Mouse (Mus musculus): ENCODE results near the gene Dok5.

The Dok5 gene

DNA sequence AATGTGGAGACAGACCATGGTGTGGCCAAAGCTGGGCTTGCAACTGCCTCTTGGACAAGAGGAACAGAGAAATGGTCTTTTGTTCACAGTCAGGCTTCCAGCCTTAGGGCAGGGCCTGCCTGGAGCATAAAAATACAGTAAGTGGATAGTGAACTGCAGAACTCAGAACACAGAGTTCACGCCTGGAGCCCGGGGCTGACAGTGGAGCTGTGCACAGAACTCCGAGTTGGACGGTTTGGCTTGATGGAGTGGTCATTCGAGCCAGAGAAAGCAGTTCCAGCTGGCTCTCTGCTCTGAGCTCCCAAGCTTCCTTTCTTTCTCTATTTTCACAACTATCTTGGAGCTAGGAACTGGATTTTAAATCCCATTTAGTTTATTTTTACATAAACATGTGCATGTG is 124.5 kb downstream of the Dok5 start:
- in situ Hi-C loops (cut with MboI, MseI), result no loop called here

DNA sequence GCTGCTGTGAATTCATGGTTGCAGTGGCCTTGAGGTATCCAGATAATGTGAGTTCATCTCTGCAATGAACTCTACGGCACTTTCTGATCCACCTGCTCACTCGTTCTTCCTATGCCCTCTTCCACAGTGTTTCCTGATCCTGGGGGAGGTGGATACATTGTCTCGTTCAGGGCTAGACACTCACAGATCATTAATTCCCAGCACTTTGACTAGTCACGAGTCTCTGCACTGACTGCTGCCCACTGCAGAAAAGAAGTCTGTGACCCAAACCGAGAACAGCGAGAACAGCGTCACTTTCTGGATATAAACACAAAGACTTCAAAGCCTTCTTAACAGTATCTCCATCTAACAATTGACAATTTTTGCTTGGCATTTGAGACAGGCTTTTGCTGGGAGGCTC is 125.9 kb downstream of the Dok5 start:
- in situ Hi-C loops (cut with MboI, MseI), result no loop called here

DNA sequence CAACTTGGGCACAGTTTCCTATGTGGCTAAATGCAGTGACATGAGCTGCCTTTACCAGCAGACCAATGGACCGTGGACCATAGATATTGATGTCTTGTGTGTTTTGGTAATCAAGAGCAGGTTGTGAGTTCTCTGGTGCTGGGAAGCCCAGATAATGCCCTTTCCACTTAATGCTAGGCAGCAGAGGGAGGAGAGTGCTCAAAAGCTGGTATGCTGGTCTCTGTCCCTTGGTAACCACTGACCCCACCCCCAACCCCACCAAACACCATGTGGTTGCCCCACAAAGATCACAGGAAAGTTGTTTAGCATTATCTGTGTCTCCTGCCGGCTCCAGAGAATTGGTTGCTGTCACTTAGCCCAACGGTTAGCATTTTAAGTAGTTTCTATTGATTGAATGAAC is 127.0 kb downstream of the Dok5 start:
- in situ Hi-C loops (cut with MboI, MseI), result no loop called here

DNA sequence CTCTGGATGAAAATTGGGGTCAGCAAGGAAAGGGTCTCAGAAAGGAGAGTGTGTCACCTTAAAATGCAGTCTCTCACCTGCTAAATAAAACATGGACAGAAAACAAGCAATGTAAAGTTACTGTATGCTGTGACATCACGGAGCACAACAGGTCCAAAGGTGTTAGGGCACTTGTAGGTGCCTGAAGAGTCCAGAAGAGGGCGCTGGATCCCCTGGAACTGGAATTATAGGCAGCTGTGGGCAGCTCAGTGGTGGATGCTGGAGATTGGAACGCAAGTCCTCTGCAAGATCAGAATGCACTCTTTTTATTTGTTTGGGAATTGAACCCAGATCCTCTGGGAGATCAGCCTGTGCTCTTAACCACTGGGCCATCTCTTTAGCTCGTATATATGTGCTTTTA is 129.0 kb downstream of the Dok5 start:
- in situ Hi-C loops (cut with MboI, MseI), result no loop called here

DNA sequence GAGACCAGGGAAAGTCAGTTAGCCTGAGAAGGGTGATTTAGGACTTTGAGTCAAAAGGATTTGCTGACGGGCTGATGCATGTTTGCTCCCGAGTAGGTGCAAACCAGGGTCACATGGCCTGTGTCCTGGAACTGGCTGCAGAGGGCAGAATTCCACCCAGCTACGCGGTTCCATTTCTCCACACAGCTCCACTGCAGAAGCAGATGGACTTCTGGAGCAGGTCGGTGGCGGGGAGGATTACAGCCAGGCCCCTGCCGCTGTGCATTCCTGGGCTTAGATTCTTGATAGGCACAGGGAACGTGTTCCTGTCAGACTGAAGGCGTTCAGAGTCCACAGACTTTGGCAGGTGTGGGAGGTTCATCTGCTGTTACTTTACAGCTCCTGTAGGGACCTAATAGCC is 131.2 kb downstream of the Dok5 start:
- in situ Hi-C loops (cut with MboI, MseI), result no loop called here

DNA sequence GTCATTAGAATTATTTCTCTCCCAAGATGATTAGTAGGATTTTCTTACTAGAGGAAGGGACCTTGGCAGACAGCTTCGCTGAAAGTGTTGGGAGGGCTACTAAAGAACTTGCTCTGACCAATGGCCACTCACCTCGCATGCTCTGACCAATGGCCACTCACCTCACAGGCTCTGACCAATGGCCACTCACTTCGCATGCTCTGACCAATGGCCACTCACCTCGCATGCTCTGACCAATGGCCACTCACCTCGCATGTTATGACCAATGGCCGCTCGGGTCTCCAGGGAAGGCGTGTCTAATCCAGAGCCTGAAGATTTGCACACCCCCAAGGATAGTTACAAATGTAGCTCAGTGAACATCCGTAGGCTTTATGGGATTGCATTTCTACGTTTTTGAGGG is 131.6 kb downstream of the Dok5 start:
- in situ Hi-C loops (cut with MboI, MseI), result no loop called here

DNA sequence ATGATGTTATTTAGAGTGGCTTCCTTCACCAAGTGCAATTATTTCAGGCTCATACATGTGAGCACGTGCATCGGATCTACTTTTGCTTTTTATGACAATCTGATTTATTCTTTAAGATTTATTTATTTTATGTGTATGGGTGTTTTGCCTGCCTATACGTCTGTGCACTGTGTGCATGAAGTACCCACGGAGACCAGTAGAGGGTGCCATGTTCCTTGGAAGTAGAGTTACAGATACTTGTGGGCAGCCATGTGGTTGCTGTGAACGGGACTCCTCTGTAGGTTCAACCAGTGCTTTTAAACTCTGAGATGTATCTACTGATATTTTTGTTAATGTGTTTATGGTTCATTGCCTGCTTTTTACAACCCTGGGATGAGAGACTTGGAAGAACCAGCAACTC is 132.4 kb downstream of the Dok5 start:
- in situ Hi-C loops (cut with MboI, MseI), result no loop called here

DNA sequence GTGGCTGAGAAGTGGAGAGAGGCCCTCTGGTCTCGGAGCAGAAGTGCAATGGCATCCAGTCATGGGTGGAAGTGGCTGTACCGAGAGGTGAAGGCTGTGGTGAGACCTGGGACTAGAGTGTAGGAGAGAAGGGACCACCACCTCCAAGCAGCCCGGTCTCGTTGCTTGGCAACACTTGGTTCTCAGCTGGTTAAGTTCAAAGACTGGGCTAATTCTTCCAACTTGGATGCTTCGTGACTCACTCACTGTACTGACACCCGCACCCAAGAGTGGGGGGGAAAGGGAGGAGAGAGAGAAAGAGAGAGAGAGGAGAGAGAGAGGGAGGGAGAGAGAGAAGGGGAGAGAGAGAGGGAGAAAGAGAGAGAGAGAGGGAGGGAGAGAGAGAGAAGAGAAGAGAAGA is 133.2 kb downstream of the Dok5 start:
- in situ Hi-C loops (cut with MboI, MseI), result no loop called here

DNA sequence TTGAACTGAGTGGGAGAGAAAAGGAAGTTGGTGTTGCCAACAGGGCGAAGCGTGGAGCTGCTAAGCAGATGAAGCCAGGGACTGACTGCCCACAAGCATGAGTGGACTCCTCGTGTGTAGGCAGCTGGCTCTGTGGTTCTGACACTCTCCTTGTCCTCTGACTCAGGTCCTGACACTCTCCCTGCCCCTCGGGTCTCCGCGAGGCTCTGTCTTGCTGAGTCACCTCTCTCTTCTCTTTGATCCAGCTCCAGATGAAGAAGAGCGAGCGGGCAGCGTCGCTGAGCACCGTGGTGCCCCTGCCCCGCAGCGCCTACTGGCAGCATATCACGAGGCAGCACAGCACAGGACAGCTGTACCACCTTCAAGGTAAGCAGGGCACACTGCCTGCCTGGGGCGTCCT is 139.0 kb downstream of the Dok5 start:
- in situ Hi-C loops (cut with MboI, MseI), result loop anchor here (5.0 kb wide), 2 partner anchors 348 to 1342 kb away; no protein-coding TSS in a partner anchor

DNA sequence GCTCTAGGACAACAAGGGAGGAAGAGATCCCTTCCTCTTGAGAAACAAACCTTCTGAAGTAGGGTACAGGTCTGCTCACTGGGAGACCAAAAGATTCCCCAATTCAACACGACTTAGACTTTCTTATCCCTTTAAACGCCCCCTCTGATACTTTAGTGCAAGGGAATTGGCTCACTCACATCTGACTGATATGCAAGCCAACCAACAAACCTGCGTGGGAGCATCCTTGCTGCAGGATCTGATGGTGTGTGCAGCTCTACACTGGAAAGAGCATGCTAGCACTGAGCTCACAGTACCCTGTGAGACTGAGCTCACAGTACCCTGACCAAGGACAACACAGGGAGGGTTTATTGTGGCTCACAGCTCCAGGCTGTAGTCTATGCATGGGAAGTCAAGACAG is 139.9 kb downstream of the Dok5 start:
- in situ Hi-C loops (cut with MboI, MseI), result loop anchor here (5.0 kb wide), 2 partner anchors 349 to 1341 kb away; no protein-coding TSS in a partner anchor

DNA sequence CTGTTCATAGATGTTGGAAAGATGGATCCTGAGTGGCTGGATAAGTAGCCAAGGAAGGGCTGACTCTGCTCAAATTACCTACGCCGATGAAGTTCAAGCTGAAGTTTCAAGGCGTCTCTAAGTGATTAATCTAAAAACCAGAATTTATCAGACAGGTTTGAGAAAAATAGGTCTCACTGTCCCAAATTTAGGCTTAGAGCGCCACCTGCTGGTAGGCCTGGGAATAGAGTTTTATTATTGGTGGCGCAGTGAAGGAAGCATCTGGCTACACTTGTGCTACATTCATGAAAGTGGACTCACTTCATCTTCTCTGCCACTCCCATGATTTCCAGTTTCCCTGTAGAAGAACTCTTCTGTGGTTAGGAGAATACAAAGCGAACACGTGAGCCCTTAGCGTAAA is 141.8 kb downstream of the Dok5 start:
- in situ Hi-C loops (cut with MboI, MseI), result loop anchor here (5.0 kb wide), 2 partner anchors 351 to 1339 kb away; no protein-coding TSS in a partner anchor

DNA sequence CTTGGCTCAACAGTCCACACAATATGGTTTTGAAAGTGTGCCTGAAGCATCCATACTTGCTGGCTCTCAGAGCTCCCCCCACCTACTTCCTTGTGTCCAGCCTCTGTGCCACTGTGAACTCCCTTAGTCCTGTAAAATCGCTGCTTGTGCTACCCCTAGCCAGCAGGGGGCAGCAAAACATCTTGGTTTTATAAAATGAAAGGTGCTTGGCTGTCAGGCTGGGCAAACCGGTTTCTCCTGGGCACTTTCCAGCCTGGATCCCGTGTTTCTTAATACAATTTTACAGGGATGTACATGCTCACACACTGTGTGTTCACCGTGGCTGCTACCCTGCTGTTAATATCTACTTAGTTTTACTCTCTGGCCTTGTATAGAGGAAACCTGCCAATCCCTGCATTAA is 145.9 kb downstream of the Dok5 start:
- in situ Hi-C loops (cut with MboI, MseI), result no loop called here

DNA sequence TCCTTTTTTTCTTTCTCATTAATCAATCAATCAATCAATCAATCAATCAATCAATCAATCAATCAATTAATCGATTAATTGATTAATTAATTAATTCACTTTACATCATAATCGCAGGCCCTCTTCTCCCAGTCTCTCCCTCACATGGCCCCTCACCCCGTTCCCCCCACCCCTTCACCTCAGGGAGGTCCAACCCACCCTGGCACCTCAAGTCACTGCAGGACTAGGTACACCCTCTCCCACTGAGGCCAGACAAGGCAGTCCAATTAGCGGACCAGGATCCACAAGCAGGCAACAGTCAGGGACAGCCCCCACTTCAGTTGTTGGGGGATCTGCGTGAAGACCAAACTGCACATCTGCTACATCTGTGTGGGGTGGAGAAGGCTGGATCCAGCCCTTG is 146.3 kb downstream of the Dok5 start:
- in situ Hi-C loops (cut with MboI, MseI), result no loop called here

DNA sequence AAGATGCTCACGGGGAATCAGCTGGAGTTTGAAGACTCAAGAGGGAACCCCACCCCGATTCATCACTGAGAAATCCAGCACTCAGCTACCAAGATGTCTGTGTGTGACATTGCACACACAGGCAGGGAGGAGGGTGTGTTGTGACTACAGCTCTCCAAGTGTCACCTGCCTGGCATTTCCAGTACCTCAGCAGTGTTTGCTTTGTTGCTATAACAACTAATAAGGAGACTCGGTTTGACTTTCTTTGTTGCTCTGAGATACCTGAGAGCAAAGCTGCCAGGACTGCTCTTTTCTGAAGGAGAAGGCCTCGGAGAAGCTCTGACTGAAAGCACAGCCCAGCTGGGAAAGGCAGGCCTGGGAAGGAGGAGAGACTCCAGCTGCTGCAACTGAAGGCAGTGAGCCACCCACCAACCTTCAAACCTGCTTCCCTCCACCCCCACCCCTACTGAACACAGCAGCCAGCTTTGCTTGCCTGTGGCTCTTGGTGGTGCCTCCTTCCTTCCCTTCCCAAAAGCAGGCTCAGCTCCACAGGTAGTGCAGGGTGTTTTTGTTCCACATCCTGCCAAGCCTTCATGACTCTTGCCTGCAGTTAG is 152.7 kb downstream of the Dok5 start:
- in situ Hi-C loops (cut with MboI, MseI), result no loop called here

DNA sequence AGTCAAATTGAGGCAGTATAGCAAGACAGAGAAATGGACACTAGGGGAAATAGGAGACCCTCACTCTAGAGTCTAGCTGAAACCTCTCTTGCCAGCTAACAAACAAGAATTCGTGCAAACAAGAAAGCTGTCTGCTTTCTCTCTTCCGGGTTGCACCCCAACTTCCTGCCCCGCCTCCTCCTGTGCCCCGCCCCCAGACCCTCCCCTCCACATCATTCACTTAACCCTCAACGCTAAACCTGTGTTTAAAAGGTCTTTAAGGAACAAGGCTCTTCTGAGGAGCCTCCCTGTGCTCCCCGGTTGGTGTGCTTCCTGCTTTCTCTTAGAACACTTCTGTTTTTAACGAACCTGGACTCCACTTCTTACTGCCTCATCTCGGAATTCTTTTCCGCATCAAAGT is 156.4 kb downstream of the Dok5 start:
- in situ Hi-C loops (cut with MboI, MseI), result no loop called here

DNA sequence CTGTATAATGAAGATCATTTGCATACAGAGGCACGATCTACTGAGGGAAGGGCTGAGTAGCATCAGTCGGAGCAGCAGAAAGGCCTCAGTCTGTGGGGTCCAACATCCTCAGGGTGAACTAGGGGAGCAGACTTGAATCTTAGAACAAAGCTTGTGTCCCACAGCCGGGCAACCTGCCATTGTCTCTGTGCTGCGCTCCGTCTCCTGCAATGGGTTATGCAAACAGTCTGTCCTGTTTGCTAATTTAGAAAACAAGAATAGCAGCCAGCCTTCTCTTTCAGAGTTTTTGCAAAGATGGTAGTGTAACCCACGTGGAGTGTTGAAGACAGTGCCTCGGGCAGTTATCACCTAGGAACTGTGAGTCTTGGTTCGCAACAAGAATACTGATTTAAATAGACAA is 163.5 kb downstream of the Dok5 start:
- in situ Hi-C loops (cut with MboI, MseI), result no loop called here

DNA sequence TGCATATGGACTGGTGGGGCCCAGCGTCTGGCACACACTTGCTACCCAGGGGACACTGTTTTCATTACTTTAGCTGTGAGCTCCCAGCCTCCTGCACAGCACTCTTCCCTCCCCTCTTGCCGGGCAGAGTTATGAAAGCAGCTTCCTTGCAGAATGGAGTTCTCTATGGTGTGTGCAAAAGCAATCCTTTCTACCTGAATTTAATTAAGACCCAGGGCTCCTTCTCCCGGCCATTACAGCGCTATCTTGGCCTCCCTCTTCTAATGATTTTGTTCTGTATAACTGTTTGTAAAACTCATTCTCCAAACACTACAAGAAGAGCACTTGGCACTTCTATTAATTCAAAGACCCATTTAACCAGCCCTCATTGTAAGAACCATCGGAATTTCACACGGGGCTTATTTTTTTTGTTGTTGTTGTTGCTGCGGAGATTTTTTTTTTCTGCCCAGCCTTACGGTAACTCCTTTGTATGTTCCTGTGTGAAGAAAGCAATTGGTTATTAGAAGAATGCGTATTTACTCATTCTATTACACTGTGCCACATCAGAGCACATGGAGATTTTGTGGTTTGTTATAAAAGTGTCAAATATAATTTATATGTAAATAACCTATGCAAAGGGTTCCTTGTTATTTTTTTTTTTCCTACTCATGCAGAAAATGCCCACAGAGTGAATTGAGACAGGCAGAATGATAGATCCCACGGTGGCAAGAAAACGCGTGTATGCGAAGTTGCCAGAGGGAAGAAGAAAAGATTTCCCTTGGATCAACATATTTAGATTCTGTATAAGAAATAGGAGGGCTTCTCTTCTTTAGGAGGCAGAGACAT is 170.8 kb downstream of the Dok5 start:
- in situ Hi-C loops (cut with MboI, MseI), result no loop called here

DNA sequence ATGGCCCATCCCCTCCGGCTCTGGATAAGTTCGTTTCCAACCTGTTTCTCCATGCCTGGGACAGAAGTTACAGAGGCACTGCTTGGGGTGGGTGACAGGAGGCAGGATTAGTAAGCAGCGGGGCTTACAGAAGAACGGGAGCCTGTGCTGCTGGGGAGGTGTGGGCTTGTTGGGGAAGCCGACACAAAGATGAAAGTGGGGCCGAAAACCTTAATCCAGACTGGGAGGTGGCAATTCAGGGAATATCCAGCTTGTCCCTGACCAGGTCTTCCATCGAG is 171.4 kb downstream of the Dok5 start:
- in situ Hi-C loops (cut with MboI, MseI), result no loop called here

DNA sequence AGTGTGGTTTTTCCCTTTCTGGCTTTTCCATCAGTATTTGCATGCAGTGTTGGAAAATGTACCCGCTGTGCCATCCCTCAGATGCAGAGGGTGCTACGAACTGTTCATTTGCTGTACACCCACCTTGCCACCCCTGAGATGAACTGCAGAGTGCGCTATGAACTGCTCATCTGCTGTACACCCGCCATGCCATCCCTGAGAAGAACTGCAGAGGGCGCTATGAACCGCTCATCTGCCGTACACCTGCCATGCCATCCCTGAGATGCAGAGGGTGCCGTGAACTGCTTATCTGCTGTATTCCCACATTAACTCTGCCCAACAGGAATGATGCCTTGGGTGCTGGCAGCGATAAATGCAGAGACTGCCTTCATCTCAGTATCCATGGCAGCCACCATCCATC is 171.8 kb downstream of the Dok5 start:
- in situ Hi-C loops (cut with MboI, MseI), result no loop called here

DNA sequence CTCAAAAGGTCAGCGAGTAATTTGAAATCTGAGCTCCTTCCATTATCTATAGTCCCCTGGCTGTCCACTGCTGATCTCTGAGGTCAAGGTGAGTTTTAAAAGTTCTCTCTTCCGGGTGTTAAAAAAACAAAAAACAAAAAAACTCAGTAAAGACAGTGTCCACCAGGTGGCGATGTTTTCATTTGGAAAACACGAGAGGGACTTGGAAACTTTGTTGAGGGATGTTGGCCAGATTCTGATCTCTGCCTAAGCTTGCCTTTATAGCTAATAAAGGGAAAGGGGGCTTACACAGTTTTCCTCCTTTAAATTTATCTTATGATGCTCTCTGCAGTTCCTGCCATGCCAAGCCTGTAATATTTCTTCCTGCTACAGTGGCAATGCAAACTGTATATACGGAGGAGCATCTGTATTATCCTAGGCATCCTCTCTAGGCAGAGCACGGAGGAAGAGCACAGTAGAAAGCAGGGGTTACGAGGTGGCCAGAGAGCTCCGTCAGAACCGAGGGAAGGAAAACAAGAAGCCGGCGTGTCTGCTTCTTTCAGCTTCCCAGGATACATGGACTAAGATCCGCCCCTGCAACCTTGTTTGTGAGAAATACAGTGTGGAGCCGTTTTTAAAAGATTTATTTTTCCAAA is 181.1 kb downstream of the Dok5 start:
- in situ Hi-C loops (cut with MboI, MseI), result no loop called here

DNA sequence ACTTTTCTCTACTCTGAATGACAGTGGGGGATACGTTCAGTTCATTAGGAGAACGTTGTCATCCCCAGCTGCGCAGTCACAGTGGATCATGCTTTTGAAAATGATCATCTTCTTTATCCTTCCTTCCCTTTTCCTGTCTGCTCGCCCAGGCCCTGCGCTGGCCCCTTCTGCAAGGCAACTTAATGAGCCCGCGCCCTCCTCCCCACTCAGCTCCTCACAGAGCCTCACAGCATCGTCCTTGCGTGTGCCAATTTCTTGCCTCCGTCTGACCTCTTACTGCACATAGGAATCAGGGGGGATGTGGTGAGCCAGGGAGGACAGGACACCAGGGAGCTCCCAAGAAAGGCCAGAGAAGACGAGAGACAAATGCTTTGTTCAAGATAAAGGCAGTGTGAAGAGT is 182.3 kb downstream of the Dok5 start:
- in situ Hi-C loops (cut with MboI, MseI), result no loop called here

DNA sequence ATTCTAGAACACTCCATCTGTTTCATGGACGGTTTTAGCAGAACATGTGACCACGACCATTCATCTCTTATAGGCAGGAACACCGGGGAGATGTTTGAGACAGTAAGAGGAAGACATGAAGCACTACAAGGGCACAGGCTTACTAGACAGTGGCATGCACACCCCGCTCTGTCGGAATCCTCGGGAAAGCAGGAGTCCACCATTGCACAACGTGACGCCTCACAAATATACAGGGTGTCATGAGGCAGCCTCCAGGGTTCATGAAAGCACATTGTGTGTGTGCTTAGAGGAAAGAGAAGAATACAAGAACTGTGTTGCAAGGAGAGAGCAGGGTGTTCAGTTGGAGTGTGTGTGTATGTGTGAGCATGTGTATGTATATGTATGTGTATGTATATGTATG is 184.0 kb downstream of the Dok5 start:
- in situ Hi-C loops (cut with MboI, MseI), result no loop called here

DNA sequence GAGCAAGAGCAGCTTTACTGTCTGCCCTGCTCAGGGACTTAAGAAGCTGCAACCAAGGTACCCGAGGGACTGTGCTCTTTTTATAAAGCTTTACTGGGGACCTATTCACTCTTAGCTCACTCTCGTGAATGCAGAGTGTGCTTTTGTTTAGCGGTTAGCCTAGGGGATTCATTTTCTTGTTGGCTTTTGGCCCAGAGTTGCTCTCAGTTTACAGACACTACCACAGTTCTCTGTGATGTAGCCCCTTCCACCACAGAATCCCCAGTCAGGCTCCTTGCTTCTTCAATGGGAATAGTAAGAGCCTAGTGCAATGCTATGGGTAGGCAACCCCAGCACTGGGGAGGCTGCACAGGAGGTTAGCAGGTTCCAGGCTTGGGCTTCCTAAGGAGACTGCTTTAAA is 190.7 kb downstream of the Dok5 start:
- in situ Hi-C loops (cut with MboI, MseI), result no loop called here
